Mouse (Mus musculus) midbrain, embryonic 15.5 days (tissue): ENCODE measurements at regions not wholly inside any gene's neighbourhood (a gene's known extent, or its start where the extent isn't known, plus 50 kb on each side); places are given as distances from the start of the nearest gene placed in this dataset.

Source experiments
- ATAC-seq: fragments of 200-750 bp; cut with Nextera tagmentation; replicated peaks from 2 replicates; pipeline ENCODE4 v1.8.0; 2017; ENCODE audit warnings: moderate TSS enrichment
- H3K27ac ChIP-seq: fragments of 300-500 bp; sonication (generic); 2 replicates; pipeline ENCODE4 v1.5.1; 2015; ENCODE audit warnings: mild to moderate bottlenecking, inconsistent platforms
- H3K27me3 ChIP-seq: fragments of 300-500 bp; sonication (generic); replicated peaks from 2 replicates; pipeline ENCODE4 v1.6.1; 2015; ENCODE audit warnings: inconsistent platforms
- H3K36me3 ChIP-seq: fragments of 300-500 bp; sonication (generic); replicated peaks from 2 replicates; pipeline ENCODE4 v1.6.1; 2015; ENCODE audit warnings: inconsistent platforms
- H3K4me1 ChIP-seq: fragments of 300-500 bp; sonication (generic); 2 replicates; pipeline ENCODE4 v1.6.1; 2015; ENCODE audit warnings: inconsistent platforms
- H3K4me2 ChIP-seq: fragments of 300-500 bp; sonication (generic); 2 replicates; pipeline ENCODE4 v1.6.1; 2015; ENCODE audit warnings: inconsistent platforms, mild to moderate bottlenecking, moderate library complexity
- H3K4me3 ChIP-seq: fragments of 300-500 bp; sonication (generic); 2 replicates; pipeline ENCODE4 v1.5.1; 2015; ENCODE audit warnings: mild to moderate bottlenecking, inconsistent platforms
- H3K9ac ChIP-seq: fragments of 300-500 bp; sonication (generic); 2 replicates; pipeline ENCODE4 v1.6.1; 2015; ENCODE audit warnings: mild to moderate bottlenecking, inconsistent platforms
- H3K9me3 ChIP-seq: fragments of 300-500 bp; sonication (generic); 2 replicates; pipeline ENCODE4 v1.6.1; 2016; ENCODE audit warnings: inconsistent platforms
- WGBS: fragments of 180-500 bp; shearing (Covaris S2); methylation state at CpG from one replicate; pipeline ENCODE4 v1.1.7; 2015; ENCODE audit warnings: mixed read lengths; 5-methylcytosine and 5-hydroxymethylcytosine counted together

GRCm38 (mm10) chr2:48564170-48564569, 249.7 kb upstream of the Acvr2a start:
- Histone ChIP-seq H3K4me1 (no peaks in the 10 kb centered on the region), H3K27me3 (no peaks in the 10 kb centered on the region), H3K9ac (no peak overlapping the region), H3K9me3 (no peaks in the 10 kb centered on the region), H3K36me3 (no peaks in the 10 kb centered on the region), H3K27ac (no peak overlapping the region), H3K4me2 (no peak overlapping the region), H3K4me3 (no peak overlapping the region)
- 81% methylated on average over 4 of the region's 4 CpGs for WGBS
- no peak for ATAC-seq

- Histone ChIP-seq H3K4me1 (no peaks in the 10 kb centered on the region), H3K4me2 (no peak overlapping the region), H3K27me3 (no peaks in the 10 kb centered on the region), H3K27ac (no peak overlapping the region), H3K9ac (no peak overlapping the region), H3K4me3 (no peak overlapping the region), H3K9me3 (no peaks in the 10 kb centered on the region), H3K36me3 (no peaks in the 10 kb centered on the region)
- no peak for ATAC-seq
- WGBS, result 49% methylated on average over 6 of the region's 6 CpGs
Measured at GRCm38 (mm10) chr2:48567871-48568270, 246.0 kb upstream of the Acvr2a start.

DNA sequence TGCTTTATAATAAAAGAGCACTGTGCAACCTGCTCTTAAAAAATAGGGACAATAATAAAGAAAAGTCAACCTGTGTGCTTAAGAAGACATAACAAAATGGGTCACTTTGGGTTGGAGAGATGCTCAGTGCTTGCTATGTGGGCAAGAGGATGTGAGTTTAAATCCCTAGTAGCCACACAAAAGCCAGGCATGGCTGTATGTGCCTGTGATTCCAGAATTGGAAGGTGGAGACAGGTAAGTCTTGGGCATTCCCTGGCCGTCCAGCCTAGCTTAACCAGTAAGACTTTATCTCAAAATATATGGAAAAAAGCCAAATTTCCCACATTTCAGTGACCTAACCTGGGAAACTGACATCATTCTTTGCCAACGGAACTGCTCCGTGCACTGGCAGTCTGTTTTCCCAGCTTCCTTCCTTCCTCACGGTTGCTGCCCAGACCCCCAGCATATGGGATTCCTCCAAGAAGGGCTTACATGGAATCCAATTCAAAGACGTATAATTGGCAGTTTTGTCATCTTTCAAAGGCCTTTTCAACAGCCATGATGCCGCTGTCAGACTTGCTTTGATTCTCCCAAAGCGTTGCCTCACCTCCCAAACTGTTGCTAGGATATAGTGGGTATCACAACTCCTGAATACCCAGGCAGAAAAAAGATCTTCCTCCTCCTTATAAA, 227.6 kb upstream of the Acvr2a start:
- WGBS, result 21% methylated on average over 7 of the region's 7 CpGs
- ATAC-seq, result peak; percentile 82
- Histone ChIP-seq H3K27ac (no peak overlapping the region), H3K4me3 (no peak overlapping the region), H3K27me3 (no peaks in the 10 kb centered on the region), H3K9me3 (no peaks in the 10 kb centered on the region), H3K36me3 (no peaks in the 10 kb centered on the region), H3K4me2 (peak overlapping the region; percentile 27), H3K9ac (no peak overlapping the region), H3K4me1 (peaks cover 6% of the 10 kb centered on the region; the same call in 1 of the 2 replicates)

GRCm38 (mm10) chr2:48586831-48587169, 227.1 kb upstream of the Acvr2a start:
- Histone ChIP-seq H3K9ac (no peak overlapping the region), H3K4me1 (peaks cover 6% of the 10 kb centered on the region; the same call in 1 of the 2 replicates), H3K4me3 (no peak overlapping the region), H3K9me3 (no peaks in the 10 kb centered on the region), H3K36me3 (no peaks in the 10 kb centered on the region), H3K4me2 (no peak overlapping the region), H3K27me3 (no peaks in the 10 kb centered on the region), H3K27ac (no peak overlapping the region)
- WGBS, result 46% methylated on average over 4 of the region's 4 CpGs
- peak; percentile 14; the same call in 1 of the 2 replicates for ATAC-seq

DNA sequence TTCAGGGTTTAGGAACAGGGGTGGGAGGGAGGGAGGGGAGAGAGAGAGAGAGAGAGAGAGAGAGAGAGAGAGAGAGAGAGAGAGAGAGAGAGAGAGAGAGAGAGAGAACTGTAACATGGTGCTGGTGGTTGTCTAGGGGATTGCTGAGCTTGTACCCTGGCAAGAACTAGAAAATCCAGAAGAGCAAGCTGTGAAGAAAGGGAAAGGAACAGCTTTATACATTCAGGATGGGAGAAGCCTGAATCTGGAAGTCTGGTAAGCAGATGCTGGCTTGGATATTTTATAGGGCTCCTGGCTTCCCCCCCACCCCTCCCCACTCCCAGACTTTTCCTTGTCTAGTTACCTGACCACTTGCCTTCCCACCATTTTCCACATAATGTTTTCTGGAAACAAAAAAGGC, 224.2 kb upstream of the Acvr2a start:
- ATAC-seq, result no peak
- Histone ChIP-seq H3K9me3 (no peaks in the 10 kb centered on the region), H3K27ac (no peak overlapping the region), H3K4me1 (peaks cover 6% of the 10 kb centered on the region; the same call in 1 of the 2 replicates), H3K27me3 (no peaks in the 10 kb centered on the region), H3K4me3 (no peak overlapping the region), H3K36me3 (no peaks in the 10 kb centered on the region), H3K4me2 (no peak overlapping the region), H3K9ac (no peak overlapping the region)

DNA sequence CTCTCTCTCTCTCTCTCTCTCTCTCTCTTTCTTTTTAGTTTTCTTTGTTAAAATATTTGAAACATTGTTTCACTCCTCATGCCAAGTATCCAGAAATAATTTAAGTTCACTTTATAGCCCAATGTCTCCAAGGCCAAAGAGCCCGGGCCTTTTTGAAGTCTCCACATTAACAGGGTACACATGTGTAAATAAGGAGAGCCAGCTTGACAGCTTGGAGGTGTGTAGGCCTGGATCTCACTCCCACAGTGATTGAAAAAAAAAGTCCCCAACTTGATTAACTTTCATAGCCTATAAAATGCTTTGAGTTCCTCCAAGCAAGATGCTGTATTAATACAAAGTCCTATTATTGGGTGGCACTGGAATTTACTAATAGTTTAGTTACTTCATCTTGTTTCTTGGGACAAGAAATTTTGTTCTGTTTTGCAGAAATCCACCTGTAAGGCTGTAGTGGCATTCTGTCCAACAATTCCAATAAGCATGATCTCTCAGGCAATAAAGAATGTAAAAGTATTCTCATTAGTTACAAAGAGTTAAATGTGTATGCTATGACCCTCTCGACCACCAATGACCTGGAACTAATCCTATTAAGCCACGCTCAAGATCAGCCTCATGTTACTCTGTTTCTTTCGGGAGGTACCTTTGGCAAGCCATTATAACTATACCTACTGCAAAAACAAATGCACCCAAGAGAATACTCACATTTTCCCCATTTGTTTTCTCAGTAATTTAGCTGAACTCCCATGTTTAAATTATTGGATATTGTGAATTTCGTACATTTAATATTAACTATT, 215.9 kb upstream of the Acvr2a start:
- H3K36me3 ChIP-seq, result no peaks in the 10 kb centered on the region
- no peaks in the 10 kb centered on the region for H3K27me3 ChIP-seq
- no peaks in the 10 kb centered on the region for H3K9me3 ChIP-seq
- no peak overlapping the region for H3K4me3 ChIP-seq
- no peaks in the 10 kb centered on the region for H3K4me1 ChIP-seq
- ATAC-seq, result no peak
- WGBS, result 33% methylated on average over 5 of the region's 5 CpGs
- no peak overlapping the region for H3K4me2 ChIP-seq
- no peak overlapping the region for H3K9ac ChIP-seq
- H3K27ac ChIP-seq, result no peak overlapping the region

- 58% methylated on average over 5 of the region's 5 CpGs for WGBS
- H3K9ac ChIP-seq, result no peak overlapping the region
- H3K36me3 ChIP-seq, result no peaks in the 10 kb centered on the region
- no peak for ATAC-seq
- no peak overlapping the region for H3K4me3 ChIP-seq
- no peaks in the 10 kb centered on the region for H3K4me1 ChIP-seq
- H3K9me3 ChIP-seq, result no peaks in the 10 kb centered on the region
- no peaks in the 10 kb centered on the region for H3K27me3 ChIP-seq
- H3K4me2 ChIP-seq, result no peak overlapping the region
- no peak overlapping the region for H3K27ac ChIP-seq
Measured at GRCm38 (mm10) chr2:48599367-48599766, 214.5 kb upstream of the Acvr2a start.

DNA sequence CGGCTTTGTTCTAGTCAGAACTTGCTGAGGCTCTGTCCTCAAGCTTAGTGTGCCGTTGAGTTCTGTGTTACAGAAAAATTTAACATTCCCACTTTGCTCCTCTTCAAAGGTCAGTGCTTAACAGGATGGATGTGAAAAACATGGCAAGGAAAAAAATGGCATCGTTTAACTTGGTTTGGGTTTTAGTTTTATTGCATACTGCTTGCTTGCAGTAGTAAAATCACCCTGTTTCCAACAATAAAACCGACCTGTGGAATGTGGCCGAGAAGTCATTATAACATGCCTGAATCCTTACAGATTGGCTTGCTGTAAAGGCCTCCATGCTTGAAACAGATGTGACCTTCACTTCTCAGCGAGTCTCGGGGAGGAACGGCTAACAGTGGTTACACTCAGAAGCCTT, 212.1 kb upstream of the Acvr2a start:
- Histone ChIP-seq H3K4me1 (no peaks in the 10 kb centered on the region), H3K36me3 (no peaks in the 10 kb centered on the region), H3K27me3 (no peaks in the 10 kb centered on the region), H3K27ac (no peak overlapping the region), H3K4me3 (no peak overlapping the region), H3K4me2 (no peak overlapping the region), H3K9me3 (no peaks in the 10 kb centered on the region), H3K9ac (no peak overlapping the region)
- ATAC-seq, result no peak
- WGBS, result 70% methylated on average over 8 of the region's 8 CpGs

DNA sequence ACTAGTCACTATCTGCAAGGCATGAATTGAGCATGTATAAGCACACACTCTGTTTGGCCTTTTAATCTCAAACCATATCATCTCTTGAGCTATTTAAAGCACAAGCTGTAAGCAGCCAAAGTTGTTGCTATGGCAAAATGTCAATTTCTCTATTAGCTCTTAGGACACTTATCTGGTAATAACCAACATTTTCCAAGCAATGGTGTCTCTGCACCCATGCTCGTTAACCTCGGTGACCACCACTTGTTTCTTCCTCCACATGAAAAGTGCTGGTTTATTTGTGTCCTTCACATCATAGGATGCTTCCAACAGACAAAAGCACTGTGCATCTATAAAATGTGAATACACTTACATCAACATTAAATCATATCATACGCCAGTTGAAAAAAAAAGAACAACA, 204.4 kb upstream of the Acvr2a start:
- Histone ChIP-seq H3K27me3 (no peaks in the 10 kb centered on the region), H3K4me3 (no peak overlapping the region), H3K4me1 (no peaks in the 10 kb centered on the region), H3K9me3 (no peaks in the 10 kb centered on the region), H3K9ac (no peak overlapping the region), H3K27ac (no peak overlapping the region), H3K4me2 (no peak overlapping the region), H3K36me3 (no peaks in the 10 kb centered on the region)
- 85% methylated on average over 3 of the region's 3 CpGs for WGBS
- ATAC-seq, result no peak

GRCm38 (mm10) chr2:48612251-48612650, 201.7 kb upstream of the Acvr2a start:
- Histone ChIP-seq H3K9ac (no peak overlapping the region), H3K9me3 (no peaks in the 10 kb centered on the region), H3K4me1 (no peaks in the 10 kb centered on the region; the same call in 1 of the 2 replicates), H3K36me3 (no peaks in the 10 kb centered on the region), H3K4me3 (no peak overlapping the region), H3K4me2 (no peak overlapping the region), H3K27ac (no peak overlapping the region), H3K27me3 (no peaks in the 10 kb centered on the region)
- ATAC-seq, result no peak
- 64% methylated on average over 3 of the region's 3 CpGs for WGBS

GRCm38 (mm10) chr2:48617141-48617699, 196.7 kb upstream of the Acvr2a start:
- H3K9ac ChIP-seq, result no peak overlapping the region
- no peak overlapping the region for H3K27ac ChIP-seq
- no peak for ATAC-seq
- peaks cover 6% of the 10 kb centered on the region; the same call in 1 of the 2 replicates for H3K4me1 ChIP-seq
- no peaks in the 10 kb centered on the region for H3K36me3 ChIP-seq
- no peak overlapping the region for H3K4me3 ChIP-seq
- H3K4me2 ChIP-seq, result no peak overlapping the region
- H3K9me3 ChIP-seq, result no peaks in the 10 kb centered on the region
- 33% methylated on average over 3 of the region's 3 CpGs for WGBS
- no peaks in the 10 kb centered on the region for H3K27me3 ChIP-seq

GRCm38 (mm10) chr2:48619042-48619441, 194.9 kb upstream of the Acvr2a start:
- Histone ChIP-seq H3K9me3 (no peaks in the 10 kb centered on the region), H3K9ac (no peak overlapping the region), H3K36me3 (no peaks in the 10 kb centered on the region), H3K27ac (no peak overlapping the region), H3K27me3 (no peaks in the 10 kb centered on the region), H3K4me2 (no peak overlapping the region), H3K4me1 (peaks cover 6% of the 10 kb centered on the region; the same call in 1 of the 2 replicates), H3K4me3 (no peak overlapping the region)
- WGBS, result 76% methylated on average over 5 of the region's 5 CpGs
- ATAC-seq, result no peak
